Mouse (Mus musculus): ENCODE measurements around the gene Slc24a5.
"Not testable (repeated sequence)": the region's sequence is repeated elsewhere in the genome, so short reads cannot be mapped to it uniquely, and the experiment has no call there.

Gene Slc24a5

GRCm38 (mm10) chr2:125067894-125068293, at the start of gene Slc24a5:
Slc24a5 (plus strand) TSS chr2:125068124.
- no peak for DNase-seq

- DNase-seq, result no peak
These were observed 43.5 kb upstream of the Slc24a5 start for GRCm38 (mm10) chr2:125024386-125024785.

GRCm38 (mm10) chr2:125026358-125027000, 41.4 kb upstream of the Slc24a5 start:
- no peak for DNase-seq

- no peak for DNase-seq
These were observed 37.3 kb upstream of the Slc24a5 start for GRCm38 (mm10) chr2:125030591-125030990.

- peak; percentile 29 to 43 for DNase-seq
These were observed 36.8 kb upstream of the Slc24a5 start for GRCm38 (mm10) chr2:125031111-125031510.

- no peak for DNase-seq
These were observed 36.2 kb upstream of the Slc24a5 start for GRCm38 (mm10) chr2:125031562-125032257.

GRCm38 (mm10) chr2:125032258-125032973, 35.5 kb upstream of the Slc24a5 start:
- DNase-seq, result no peak

- DNase-seq, result peak; percentile 39 to 78
These were observed 34.7 kb upstream of the Slc24a5 start for GRCm38 (mm10) chr2:125033042-125033743.

GRCm38 (mm10) chr2:125055316-125055903, 12.5 kb upstream of the Slc24a5 start:
- DNase-seq, result no peak

GRCm38 (mm10) chr2:125057250-125057815, 10.6 kb upstream of the Slc24a5 start:
- DNase-seq, result peak; percentile 47 to 63

GRCm38 (mm10) chr2:125061451-125061850, 6.5 kb upstream of the Slc24a5 start:
- no peak for DNase-seq

GRCm38 (mm10) chr2:125062944-125063343, 5.0 kb upstream of the Slc24a5 start:
- no peak for DNase-seq

GRCm38 (mm10) chr2:125067373-125067772, 551 bp upstream of the Slc24a5 start:
- no peak for DNase-seq

- no peak for DNase-seq
These were observed 772 bp downstream of the Slc24a5 start for GRCm38 (mm10) chr2:125068696-125069095.

GRCm38 (mm10) chr2:125073056-125073780, 5.3 kb downstream of the Slc24a5 start:
- DNase-seq, result peak in 1 of 2 experiments; percentile 44

- peak in 1 of 2 experiments; percentile 46 for DNase-seq
These were observed 16.0 kb downstream of the Slc24a5 start for GRCm38 (mm10) chr2:125083879-125084278.

- no peak for DNase-seq
These were observed 20.8 kb downstream of the Slc24a5 start for GRCm38 (mm10) chr2:125088757-125089156.

- DNase-seq, result not testable (repeated sequence)
These were observed 24.2 kb downstream of the Slc24a5 start for GRCm38 (mm10) chr2:125092123-125092522.

- DNase-seq, result not testable (repeated sequence)
These were observed 36.6 kb downstream of the Slc24a5 start for GRCm38 (mm10) chr2:125104491-125104890.

GRCm38 (mm10) chr2:125106536-125106935, 38.6 kb downstream of the Slc24a5 start:
- DNase-seq, result peak in 1 of 2 experiments; percentile 31

- DNase-seq, result no peak
These were observed 51.6 kb downstream of the Slc24a5 start for GRCm38 (mm10) chr2:125119381-125120110.

Measured in kidney, postnatal 25 days (tissue).